Comparison of ENCODE assay signal across 24 mouse cellular contexts in the genomic region with DNA sequence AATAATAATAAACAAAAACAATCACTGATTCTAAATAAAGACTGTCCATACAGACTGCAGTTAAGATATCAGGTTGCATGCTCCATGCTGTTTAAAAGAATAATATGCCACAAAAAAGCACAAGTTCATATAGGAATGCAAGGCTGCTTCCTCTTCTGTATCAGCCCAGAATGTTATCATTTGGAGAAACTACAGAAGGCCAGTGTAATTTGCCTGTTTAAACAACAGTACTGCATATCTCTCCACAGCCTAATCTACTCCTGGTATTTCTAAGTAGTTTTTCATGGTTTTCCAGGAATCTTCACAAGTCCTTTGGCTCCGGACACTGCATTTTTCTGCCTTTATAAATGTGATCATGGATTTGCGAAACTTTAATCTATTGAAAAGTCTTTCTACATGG.
DNase-seq lines count a peak whose midpoint lies in the region; ATAC-seq and TF ChIP-seq lines count a peak whose summit lies in the region.
"Had no signal": no experiment of that assay in that cellular context is flagged by ENCODE, and none has a peak within 500 bp of the region (broad histone marks: within the 10 kb centered on the region; RNA-seq: fewer than 3 reads in every experiment).

No protein-coding gene starts in this region.

- no peak for ATAC-seq in lung, embryonic 14.5 days (ENCODE audit: insufficient read depth)
- no peak for ATAC-seq in lung, postnatal 0 days
- ATAC-seq: activated CD4-positive, CD25-positive, alpha-beta regulatory T cell, adult 4 months; CD4-positive, CD25-positive, alpha-beta regulatory T cell, adult 4 months; Patski had no signal

- DNase-seq in lung, embryonic 14.5 days, result peak; percentile 14
- no peak for DNase-seq in lung, postnatal 36 days
- DNase-seq in lung, postnatal 0 days (ENCODE audit: low spot score), result peak; percentile 38
- no peak for DNase-seq in lung, postnatal 14 days
- DNase-seq in MEL (ENCODE audit: low read depth, low spot score) (peak; percentile 56), MEL-GATA-1-ER (ENCODE audit: extremely low read depth, low read depth) (peak; percentile 27)
- no peak for DNase-seq in hindbrain, embryonic 10.5 days (ENCODE audit: low spot score)
- DNase-seq in right cerebral cortex, adult 2 months (ENCODE audit: low spot score in 2 of 2), result no peak
- DNase-seq: adrenal gland, adult 2 months; adrenal gland, adult 8-10 months; adrenal gland, postnatal 10 days; adrenal gland, postnatal 14 days; adrenal gland, postnatal 25 days; adrenal gland, postnatal 36 days; B cell, adult 2 months; cerebellum, adult 11 months; cerebellum, adult 11-12 months; cerebellum, adult 18-20 months; cerebellum, adult 2 months had no signal

- no peaks in the 10 kb centered on the region for H3K27me3 ChIP-seq in lung, embryonic 14.5 days (ENCODE audit: insufficient read depth, low read length)
- no peaks in the 10 kb centered on the region for H3K27me3 ChIP-seq in lung, postnatal 0 days (replicated peaks; ENCODE audit: insufficient read depth, low read length)
- no peaks in the 10 kb centered on the region; a peak in 1 of 4 replicates for H3K27me3 ChIP-seq in MEL (ENCODE audit: control insufficient read depth in 1 of 2, insufficient read depth in 2 of 2, low read length in 2 of 2)
- no peaks in the 10 kb centered on the region for H3K27me3 ChIP-seq in hindbrain, embryonic 10.5 days (ENCODE audit: insufficient read depth, poor library complexity, severe bottlenecking)
- H3K27me3 ChIP-seq: CH12.LX, Patski had no signal

- TF ChIP-seq POLR2A in MEL (IDR thresholded peaks at IDR 0.05; ENCODE audit: control insufficient read depth in 1 of 2, insufficient read depth in 1 of 2, low read depth in 1 of 2, low read length in 2 of 2, poor library complexity in 1 of 2), result no peak

- H3K79me2 ChIP-seq in MEL (ENCODE audit: control insufficient read depth, insufficient read depth, low read length, poor library complexity), result no peaks in the 10 kb centered on the region

- no peaks in the 10 kb centered on the region for H3K36me3 ChIP-seq in lung, embryonic 14.5 days (ENCODE audit: insufficient read depth)
- H3K36me3 ChIP-seq in lung, postnatal 0 days (ENCODE audit: insufficient read depth, low read length), result no peaks in the 10 kb centered on the region
- peaks cover 0 to 4% of the 10 kb centered on the region in 2 experiments; a peak in 1 of 4 replicates for H3K36me3 ChIP-seq in MEL (ENCODE audit: control insufficient read depth in 1 of 2, insufficient read depth in 2 of 2, low read length in 2 of 2)
- H3K36me3 ChIP-seq in hindbrain, embryonic 10.5 days, result no peaks in the 10 kb centered on the region
- H3K36me3 ChIP-seq: G1E had no signal

- 62% methylated on average over 2 of the region's 2 CpGs for WGBS in lung, embryonic 14.5 days
- WGBS in lung, postnatal 0 days, result 30% methylated on average over 2 of the region's 2 CpGs
- WGBS in hindbrain, embryonic 10.5 days, result 89% methylated on average over 2 of the region's 2 CpGs

- H3K9me3 ChIP-seq in lung, embryonic 14.5 days (ENCODE audit: low read depth, low read length), result no peaks in the 10 kb centered on the region
- no peaks in the 10 kb centered on the region for H3K9me3 ChIP-seq in lung, postnatal 0 days (ENCODE audit: low read length)
- no peaks in the 10 kb centered on the region for H3K9me3 ChIP-seq in MEL (replicated peaks; ENCODE audit: insufficient read depth, low read length)
- no peaks in the 10 kb centered on the region for H3K9me3 ChIP-seq in hindbrain, embryonic 10.5 days
- H3K9me3 ChIP-seq: G1E had no signal

- TF ChIP-seq EP300 in lung, postnatal 0 days (IDR thresholded peaks at IDR 0.05), result peak; percentile 46
- TF ChIP-seq EP300 in MEL (IDR thresholded peaks at IDR 0.05; ENCODE audit: low read depth in 1 of 2, low read length in 2 of 2), result peak; percentile 81 to 87

- H3K9ac ChIP-seq in lung, embryonic 14.5 days, result no peak overlapping the region
- no peak overlapping the region for H3K9ac ChIP-seq in lung, postnatal 0 days (replicated peaks; ENCODE audit: low read depth)
- no peak overlapping the region for H3K9ac ChIP-seq in MEL (ENCODE audit: control insufficient read depth, low read depth, low read length, poor library complexity, severe bottlenecking)

- no peak for TF ChIP-seq CTCF in lung, embryonic 14.5 days (IDR thresholded peaks at IDR 0.05; ENCODE audit: low read depth)
- no peak for TF ChIP-seq CTCF in lung, postnatal 0 days (IDR thresholded peaks at IDR 0.05)
- no peak for TF ChIP-seq CTCF in MEL (IDR thresholded peaks at IDR 0.05 in 2 of 3, conservative IDR thresholded peaks at IDR 0.05 in 1 of 3; ENCODE audit: control insufficient read depth in 1 of 3, insufficient read depth in 1 of 3, low read depth in 2 of 3, low read length in 3 of 3, poor library complexity in 1 of 3, severe bottlenecking in 1 of 3)

- H3K4me3 ChIP-seq in lung, embryonic 14.5 days (ENCODE audit: low read depth, low read length), result no peak overlapping the region
- H3K4me3 ChIP-seq in lung, postnatal 0 days (ENCODE audit: low read depth, low read length), result no peak overlapping the region
- no peak overlapping the region for H3K4me3 ChIP-seq in MEL (ENCODE audit: control insufficient read depth in 1 of 2, insufficient read depth in 1 of 2, low read depth in 2 of 2, low read length in 2 of 2)
- no peak overlapping the region for H3K4me3 ChIP-seq in hindbrain, embryonic 10.5 days

- H3K27ac ChIP-seq in lung, embryonic 14.5 days (ENCODE audit: low read depth), result no peak overlapping the region
- no peak overlapping the region for H3K27ac ChIP-seq in lung, postnatal 0 days (ENCODE audit: low read length)
- H3K27ac ChIP-seq in MEL (ENCODE audit: control insufficient read depth, low read depth, low read length), result no peak overlapping the region
- no peak overlapping the region for H3K27ac ChIP-seq in hindbrain, embryonic 10.5 days

- no peaks in the 10 kb centered on the region for H3K4me1 ChIP-seq in lung, embryonic 14.5 days (ENCODE audit: insufficient read depth)
- no peaks in the 10 kb centered on the region; the same call in 1 of the 2 replicates for H3K4me1 ChIP-seq in lung, postnatal 0 days (ENCODE audit: insufficient read depth, low read depth, low read length)
- peaks cover 3 to 5% of the 10 kb centered on the region in 2 experiments; a peak in 2 of 4 replicates for H3K4me1 ChIP-seq in MEL (ENCODE audit: control insufficient read depth in 1 of 2, insufficient read depth in 2 of 2, low read length in 2 of 2)
- no peaks in the 10 kb centered on the region for H3K4me1 ChIP-seq in hindbrain, embryonic 10.5 days (replicated peaks)

- H3K4me2 ChIP-seq in lung, embryonic 14.5 days, result no peak overlapping the region
- no peak overlapping the region for H3K4me2 ChIP-seq in lung, postnatal 0 days (replicated peaks; ENCODE audit: low read depth, low read length)

- TF ChIP-seq RAD21 in MEL (IDR thresholded peaks at IDR 0.05; ENCODE audit: low read depth, low read length), result no peak

TF ChIP-seq in MEL, 35 proteins besides CTCF, POLR2A, EP300 and RAD21:
- peak; percentile 52 for TF ChIP-seq ETS1 (IDR thresholded peaks at IDR 0.05; ENCODE audit: low read depth, low read length)
- no peak for TF ChIP-seq SMC3 (IDR thresholded peaks at IDR 0.05; ENCODE audit: low read depth, low read length)
- TF ChIP-seq CHD1 (IDR thresholded peaks at IDR 0.05; ENCODE audit: low read depth, low read length), result no peak
- TF ChIP-seq SIN3A (IDR thresholded peaks at IDR 0.05; ENCODE audit: low read length), result peak; percentile 53; the same call in 1 of the 2 replicates
- TF ChIP-seq TBP (IDR thresholded peaks at IDR 0.05; ENCODE audit: low read depth, low read length), result no peak
- TF ChIP-seq ZKSCAN1 (IDR thresholded peaks at IDR 0.05; ENCODE audit: low read depth, low read length), result no peak
- peak; percentile 72 for TF ChIP-seq RCOR1 (IDR thresholded peaks at IDR 0.05; ENCODE audit: low read depth, low read length)
- peak; percentile 70 for TF ChIP-seq GATA1 (IDR thresholded peaks at IDR 0.05; ENCODE audit: low read depth, low read length)
- 0 out of 2 replicates have a peak, but pooled peaks have one; percentile 36 for TF ChIP-seq TCF12 (IDR thresholded peaks at IDR 0.05; ENCODE audit: low read depth, low read length)
- no peak for TF ChIP-seq MAX (IDR thresholded peaks at IDR 0.05; ENCODE audit: low read length)

Comparison
In these comparisons a context has a peak if more than half of its experiments do, and no peak if none do; other contexts are left out.
1. DNase-seq: peak in lung, embryonic 14.5 days (single experiment), lung, postnatal 0 days (single experiment), MEL (single experiment) and MEL-GATA-1-ER (single experiment); none in lung, postnatal 36 days (single experiment), lung, postnatal 14 days (single experiment), hindbrain, embryonic 10.5 days (single experiment) and right cerebral cortex, adult 2 months (0 of 2).